Mouse (Mus musculus) brain, embryonic 14.5 days (tissue): Measurements from ENCODE around the gene Mpped1. TPM values are rescaled to one million over a fixed set of nuclear protein-coding genes. Genes with fewer than 3 reads are reported as not detected.
A peak's percentile ranks its signal among the peaks of the same experiment; 100 is the strongest.

Experiments
- DNase-seq: peaks from one replicate; pipeline ENCODE4 v3.0.0-alpha.2; 2011; ENCODE audit warnings: low read depth
- CTCF ChIP-seq: fragments of 200-500 bp; IDR thresholded peaks from 2 replicates; pipeline ENCODE4 v1.5.1; 2012; ENCODE audit warnings: inconsistent platforms, mild to moderate bottlenecking, moderate library complexity, borderline replicate concordance; ENCODE audit not compliant: insufficient read depth, insufficient read length; ENCODE audit errors: extremely low read depth
- POLR2A ChIP-seq: fragments of 200-500 bp; IDR thresholded peaks from 2 replicates; pipeline ENCODE4 v1.6.1; 2012; ENCODE audit warnings: mild to moderate bottlenecking, inconsistent platforms, borderline replicate concordance; ENCODE audit not compliant: poor library complexity, insufficient read depth, insufficient read length, severe bottlenecking; ENCODE audit errors: extremely low read depth
- polyA plus RNA-seq: library from polyadenylated mRNA; depleted of rRNA; stranded (reverse); fragments of >200 nt; gene quantifications from 2 replicates; pipeline ENCODE4 v1.2.3, GENCODE M21; 2012; rRNA removed

The Mpped1 gene
- polyA plus RNA-seq, 1 experiment, result 51.5 TPM

GRCm38 (mm10) chr15:83897286-83897685 is 118.0 kb downstream of the Mpped1 start:
- TF ChIP-seq CTCF (no peak), POLR2A (no peak)
- DNase-seq, result peak; percentile 93

- no peak for TF ChIP-seq POLR2A
- no peak for TF ChIP-seq CTCF
- DNase-seq, result peak; percentile 79
Measured at GRCm38 (mm10) chr15:83906472-83906871, 127.2 kb downstream of the Mpped1 start.

Other genes with a start within 250 kb of the Mpped1 start
- gene Tspo, start 215.9 kb upstream of the Mpped1 start, polyA plus RNA-seq, result 7.1 and 9.9 TPM in 2 replicates
- 32.8 and 38.7 TPM in 2 replicates for gene Mcat, start 215.7 kb upstream of the Mpped1 start, polyA plus RNA-seq
- gene Ttll12, start 184.3 kb upstream of the Mpped1 start, polyA plus RNA-seq, result 49.8 and 56.6 TPM in 2 replicates
- 15.1 and 24.7 TPM in 2 replicates for gene Scube1, start 54.4 kb upstream of the Mpped1 start, polyA plus RNA-seq